Mouse (Mus musculus): ENCODE results near the gene Prdx6b. TPM values are rescaled to one million over a fixed set of nuclear protein-coding genes. Genes with fewer than 3 reads are reported as not detected.

The Prdx6b gene
- polyA plus RNA-seq, 1 experiment from 2014 or later = not detected

DNA sequence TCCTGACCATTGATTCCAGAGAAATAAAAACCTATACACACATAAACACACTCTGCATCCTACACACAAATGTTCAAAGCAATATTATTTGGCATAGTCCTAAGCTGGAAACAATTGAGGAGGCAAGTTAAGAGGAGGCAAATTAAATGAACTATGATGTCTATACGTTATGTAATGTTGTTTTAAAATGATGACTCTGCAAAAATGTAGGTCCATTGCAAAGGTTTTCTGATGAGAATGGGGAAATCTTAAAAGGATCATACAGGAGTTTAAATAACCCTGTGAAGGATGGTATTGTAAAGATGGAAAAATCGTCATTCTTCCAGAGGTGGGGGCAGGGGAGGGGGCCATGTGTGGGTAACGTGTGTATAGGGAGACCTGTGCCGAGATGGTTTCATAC is 17.5 kb downstream of the Prdx6b start:
- H3K36me3 ChIP-seq (ENCODE audit: inconsistent target) = no peaks in the 10 kb centered on the region
- no peak overlapping the region for H3K27ac ChIP-seq
- whole genome bisulfite sequencing (ENCODE audit: missing documents) = 88% methylated on average over 4 of the region's 4 CpGs
- no peaks in the 10 kb centered on the region for H3K79me2 ChIP-seq (ENCODE audit: inconsistent target)
- no peak overlapping the region for H3K4me3 ChIP-seq (ENCODE audit: inconsistent target)

DNA sequence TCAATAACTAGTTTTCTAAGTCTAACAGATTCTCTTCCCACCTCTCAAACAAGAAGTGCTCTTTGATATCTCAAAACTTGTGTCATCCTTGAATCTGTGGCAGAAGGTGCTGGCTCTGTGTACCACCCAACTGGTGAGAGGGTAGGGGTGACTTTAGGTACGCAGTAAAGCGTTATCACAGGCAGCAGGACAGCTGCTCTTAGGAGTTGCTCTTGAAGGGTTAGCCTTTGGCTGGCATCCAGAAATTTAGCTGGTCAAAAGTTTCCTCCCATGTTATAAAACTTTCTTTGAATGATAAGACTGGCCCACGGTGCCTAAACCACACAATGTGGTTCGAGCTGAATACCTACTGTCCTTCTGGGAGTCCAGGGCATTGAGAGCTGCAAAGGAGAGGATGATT is 18.5 kb downstream of the Prdx6b start:
- 69% methylated on average over 4 of the region's 4 CpGs for WGBS (ENCODE audit: missing documents)

GRCm38 (mm10) chr2:80311350-80311749 is 19.1 kb downstream of the Prdx6b start:
- WGBS (ENCODE audit: missing documents) = 98% methylated on average over 4 of the region's 4 CpGs
- peaks cover 7% of the 10 kb centered on the region; the same call in 1 of the 2 replicates for H3K79me2 ChIP-seq (ENCODE audit: inconsistent target)
- no peak overlapping the region for H3K4me3 ChIP-seq (ENCODE audit: inconsistent target)
- H3K36me3 ChIP-seq (ENCODE audit: inconsistent target) = no peaks in the 10 kb centered on the region
- H3K27ac ChIP-seq = no peak overlapping the region

More for the DNA sequence above, 18.5 kb downstream of the Prdx6b start:
- Histone ChIP-seq H3K36me3 (ENCODE audit: inconsistent target) (no peaks in the 10 kb centered on the region), H3K4me3 (ENCODE audit: inconsistent target) (no peak overlapping the region), H3K27ac (no peak overlapping the region), H3K79me2 (ENCODE audit: inconsistent target) (peaks cover under 1% of the 10 kb centered on the region; the same call in 1 of the 2 replicates)

DNA sequence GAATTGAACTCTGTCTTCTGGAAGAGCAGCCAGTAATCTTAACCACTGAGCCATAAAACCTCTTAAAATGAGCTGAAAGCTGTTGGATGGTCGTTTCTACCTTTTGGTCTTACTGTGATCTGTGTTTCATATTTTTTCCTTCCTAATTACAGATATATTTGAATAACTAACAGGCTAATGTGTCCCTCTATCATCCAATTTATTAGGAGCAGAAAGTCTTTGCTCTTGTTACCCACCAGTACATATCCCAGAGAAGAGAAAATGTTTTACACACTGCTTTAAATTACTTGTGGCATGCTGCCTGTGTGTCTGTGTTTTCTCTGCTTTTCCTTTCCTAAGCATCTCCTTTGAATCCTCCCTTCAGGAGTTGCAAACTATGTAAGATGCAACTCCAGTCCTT is 21.9 kb downstream of the Prdx6b start:
- Histone ChIP-seq H3K4me3 (ENCODE audit: inconsistent target) (peak overlapping the region; percentile 40), H3K27ac (peak overlapping the region; percentile 79), H3K36me3 (ENCODE audit: inconsistent target) (no peaks in the 10 kb centered on the region), H3K79me2 (ENCODE audit: inconsistent target) (peaks cover 8% of the 10 kb centered on the region; the same call in 1 of the 2 replicates)
- WGBS (ENCODE audit: missing documents) = 19% methylated on average over 1 of the region's 1 CpGs

- Histone ChIP-seq H3K4me3 (ENCODE audit: inconsistent target) (peak overlapping the region; percentile 40), H3K36me3 (ENCODE audit: inconsistent target) (0 out of 2 replicates have a peak, but pooled peaks cover 4% of the 10 kb centered on the region), H3K27ac (peak overlapping the region; percentile 79), H3K79me2 (ENCODE audit: inconsistent target) (peaks cover 8% of the 10 kb centered on the region; the same call in 1 of the 2 replicates)
- 0% methylated on average over 7 of the region's 7 CpGs for WGBS (ENCODE audit: missing documents)
Observed at GRCm38 (mm10) chr2:80314854-80315241, 22.6 kb downstream of the Prdx6b start.

GRCm38 (mm10) chr2:80315242-80316161 is 23.2 kb downstream of the Prdx6b start, which contains the start of gene Dnajc10:
Gene Dnajc10 (plus strand): TSS chr2:80315466.
- Histone ChIP-seq H3K4me3 (ENCODE audit: inconsistent target) (peak within 1 kb of the TSS; percentile 83), H3K27ac (peak within 1 kb of the TSS; percentile 79), H3K79me2 (ENCODE audit: inconsistent target) (peaks cover 8% of the 10 kb centered on the region; the same call in 1 of the 2 replicates), H3K36me3 (ENCODE audit: inconsistent target) (peaks cover 9% of the 10 kb centered on the region; the same call in 1 of the 2 replicates)
- WGBS (ENCODE audit: missing documents) = 1% methylated on average over 67 of the region's 72 CpGs

DNA sequence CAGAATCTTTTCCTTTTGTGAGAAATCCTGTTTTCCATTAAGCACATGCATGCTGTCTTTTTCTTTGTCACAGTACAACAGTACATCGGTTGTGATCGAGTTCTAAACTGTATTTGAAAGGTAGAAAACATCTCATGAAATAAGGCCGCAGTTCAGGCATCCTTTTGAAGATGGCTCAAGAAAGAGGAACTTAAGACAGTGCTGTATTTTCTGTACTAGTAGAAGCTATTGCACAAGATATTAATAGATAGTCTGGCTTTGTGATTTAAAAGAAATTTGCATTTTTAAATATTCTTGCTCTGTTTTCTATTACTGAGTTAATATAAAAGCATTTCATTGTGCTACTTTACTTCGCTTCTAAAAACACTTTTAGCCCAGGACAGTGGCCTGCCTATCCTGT is 30.6 kb downstream of the Prdx6b start:
- Histone ChIP-seq H3K79me2 (ENCODE audit: inconsistent target) (no peaks in the 10 kb centered on the region), H3K4me3 (ENCODE audit: inconsistent target) (no peak overlapping the region), H3K27ac (no peak overlapping the region), H3K36me3 (ENCODE audit: inconsistent target) (peaks cover 71% of the 10 kb centered on the region)
- 100% methylated on average over 3 of the region's 4 CpGs for WGBS (ENCODE audit: missing documents)

- WGBS (ENCODE audit: missing documents) = 100% methylated on average over 2 of the region's 2 CpGs
- Histone ChIP-seq H3K4me3 (ENCODE audit: inconsistent target) (no peak overlapping the region), H3K79me2 (ENCODE audit: inconsistent target) (no peaks in the 10 kb centered on the region), H3K27ac (no peak overlapping the region), H3K36me3 (ENCODE audit: inconsistent target) (peaks cover 84% of the 10 kb centered on the region)
Observed at GRCm38 (mm10) chr2:80325779-80326178, 33.5 kb downstream of the Prdx6b start.

GRCm38 (mm10) chr2:80327272-80327671 is 35.0 kb downstream of the Prdx6b start:
- no peaks in the 10 kb centered on the region for H3K79me2 ChIP-seq (ENCODE audit: inconsistent target)
- H3K27ac ChIP-seq = no peak overlapping the region
- H3K4me3 ChIP-seq (ENCODE audit: inconsistent target) = no peak overlapping the region
- 76% methylated on average over 6 of the region's 6 CpGs for WGBS (ENCODE audit: missing documents)
- H3K36me3 ChIP-seq (ENCODE audit: inconsistent target) = peaks cover 82% of the 10 kb centered on the region

GRCm38 (mm10) chr2:80328961-80329653 is 36.8 kb downstream of the Prdx6b start:
- H3K4me3 ChIP-seq (ENCODE audit: inconsistent target) = no peak overlapping the region
- H3K79me2 ChIP-seq (ENCODE audit: inconsistent target) = no peaks in the 10 kb centered on the region
- H3K36me3 ChIP-seq (ENCODE audit: inconsistent target) = peaks cover 89% of the 10 kb centered on the region
- WGBS (ENCODE audit: missing documents) = 97% methylated on average over 7 of the region's 7 CpGs
- no peak overlapping the region for H3K27ac ChIP-seq

DNA sequence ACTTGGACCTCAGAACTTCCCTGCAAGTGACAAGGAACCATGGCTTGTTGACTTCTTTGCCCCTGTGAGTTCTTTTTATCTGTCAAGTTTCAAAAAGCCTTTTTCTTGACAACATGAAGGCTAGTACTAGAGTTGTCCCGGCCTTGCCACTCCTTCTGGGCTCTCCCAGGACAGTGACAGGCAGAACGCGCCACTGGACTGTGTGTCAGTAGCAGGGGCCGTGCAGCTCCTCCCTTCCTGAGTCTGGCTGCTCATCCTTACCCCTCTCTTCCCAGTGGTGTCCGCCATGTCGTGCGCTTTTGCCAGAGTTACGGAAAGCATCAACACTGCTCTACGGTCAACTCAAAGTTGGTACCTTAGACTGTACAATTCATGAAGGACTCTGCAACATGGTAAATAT is 48.3 kb downstream of the Prdx6b start:
- H3K27ac ChIP-seq = no peak overlapping the region
- WGBS (ENCODE audit: missing documents) = 91% methylated on average over 9 of the region's 9 CpGs
- peaks cover 80% of the 10 kb centered on the region for H3K36me3 ChIP-seq (ENCODE audit: inconsistent target)
- H3K4me3 ChIP-seq (ENCODE audit: inconsistent target) = no peak overlapping the region
- no peaks in the 10 kb centered on the region for H3K79me2 ChIP-seq (ENCODE audit: inconsistent target)

Other genes starting within 250 kb of the Prdx6b start
- not detected in 3 replicates for gene Pde1a, start 163.0 kb upstream of the Prdx6b start, polyA plus RNA-seq (2018)
- 29.4 to 43.2 TPM (median 36.8 TPM) in 3 replicates for gene Dnajc10, start 23.0 kb downstream of the Prdx6b start, polyA plus RNA-seq (2018)
- not detected in 3 replicates for gene Frzb, start 155.2 kb downstream of the Prdx6b start, polyA plus RNA-seq (2018)